Mouse (Mus musculus) adrenal gland, adult 18-20 months (tissue): ENCODE results near the gene Dao. TPM values are rescaled to one million over a fixed set of nuclear protein-coding genes. Genes with fewer than 3 reads are reported as not detected.

Experiments
- DNase-seq, 2 experiments: peaks; one replicate each; pipeline ENCODE4 v3.0.0; 2021 to 2022; ENCODE audit warnings: low spot score in 2 of 2
- total RNA-seq, 2 experiments: library from RNA; stranded (reverse); gene quantifications; 1 replicate in 1 of 2; 2 replicates in 1 of 2; pipeline ENCODE4 v1.2.3; 2021

Gene Dao
- total RNA-seq, 2 experiments from 2014 or later = 0.20 TPM; not detected in 1

- no peak for DNase-seq
Observed at GRCm38 (mm10) chr5:114067543-114067942, 64.0 kb downstream of the Dao start.

DNA sequence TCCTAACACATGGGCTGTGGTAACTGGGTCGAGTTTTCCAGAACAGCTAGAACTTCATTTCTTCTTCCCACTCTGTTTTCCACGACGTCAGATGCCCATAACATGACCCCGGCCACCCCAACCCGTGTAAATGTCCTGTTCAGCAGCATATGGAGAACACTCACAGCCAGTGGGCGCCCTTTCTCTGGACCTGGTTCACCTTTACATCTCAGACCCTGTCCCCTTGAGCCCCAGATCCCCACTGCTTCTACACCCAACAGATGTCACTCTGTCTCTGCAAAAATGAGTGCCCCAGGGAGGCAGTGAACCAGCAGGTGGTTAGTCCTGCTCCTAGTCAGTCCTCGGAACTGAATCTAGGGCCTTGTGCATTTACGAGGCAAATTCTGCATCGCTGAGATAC lies 64.5 kb downstream of the Dao start:
- DNase-seq = no peak

DNA sequence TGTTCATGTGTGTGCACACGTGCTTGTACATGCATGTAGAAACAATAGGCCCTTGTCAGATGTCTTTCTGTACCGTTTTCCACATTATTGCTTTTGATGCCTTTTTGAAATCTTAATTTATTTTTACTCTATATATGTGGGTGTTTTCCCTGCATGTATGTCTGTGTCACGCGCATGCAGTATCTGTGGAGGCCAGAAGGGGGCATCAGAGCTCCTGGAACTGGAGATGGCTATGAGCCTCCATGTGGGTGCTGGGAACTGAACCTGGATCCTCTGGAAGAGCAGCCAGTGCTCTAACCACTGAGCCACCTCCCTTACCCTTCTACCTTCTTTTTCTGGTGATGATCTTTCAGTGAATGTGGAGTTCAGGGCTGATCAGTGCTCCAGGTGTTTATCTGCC lies 67.4 kb downstream of the Dao start:
- DNase-seq = no peak

DNA sequence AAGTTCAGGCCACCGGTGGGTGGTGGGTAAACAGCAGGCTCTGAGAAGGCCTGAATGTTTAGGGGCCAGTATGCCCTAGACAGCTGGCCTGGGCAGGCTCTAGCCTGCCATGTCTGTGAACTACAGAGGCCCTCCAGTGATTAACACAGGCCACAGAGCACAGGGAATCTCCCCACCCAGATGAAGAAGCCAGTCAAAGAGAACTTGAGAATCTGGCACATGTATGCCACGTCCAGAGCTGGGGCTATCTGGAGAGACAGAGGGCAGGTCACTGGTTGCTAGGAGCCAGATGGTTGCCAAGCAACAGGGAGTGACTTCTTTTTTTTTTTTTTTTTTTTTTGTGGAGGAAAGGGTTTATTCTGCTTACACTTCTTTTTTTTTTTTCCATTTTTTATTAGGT lies 68.8 kb downstream of the Dao start:
- no peak for DNase-seq

Other genes starting within 250 kb of the Dao start
- 10 to 100 TPM; 28.4 to 33.7 TPM for gene Sart3, start 231.2 kb upstream of the Dao start, total RNA-seq
- gene Iscu, start 231.0 kb upstream of the Dao start, total RNA-seq = 1,000 to 10,000 TPM in 1 of 2 experiments, 100 to 1,000 TPM in 1; 455 to 1,089 TPM
- gene Tmem119, start 203.2 kb upstream of the Dao start, total RNA-seq = 10 to 100 TPM in 1 of 2 experiments, 1 to 10 TPM in 1; 6.8 to 12.3 TPM
- gene Selplg, start 171.1 kb upstream of the Dao start, total RNA-seq = 10 to 100 TPM in 1 of 2 experiments, 1 to 10 TPM in 1; 4.5 to 10.0 TPM
- gene Coro1c, start 94.9 kb upstream of the Dao start, total RNA-seq = 10 to 100 TPM; 43.9 to 56.3 TPM
- 10 to 100 TPM; 15.0 to 15.5 TPM for gene Ssh1, start 9.8 kb upstream of the Dao start, total RNA-seq
- 10 to 100 TPM; 29.5 to 31.2 TPM for gene Usp30, start 61.8 kb downstream of the Dao start, total RNA-seq
- 1 to 10 TPM; 2.9 TPM for gene Svop, start 87.9 kb downstream of the Dao start, total RNA-seq
- 1 to 10 TPM; 6.3 to 8.1 TPM for gene Alkbh2, start 124.5 kb downstream of the Dao start, total RNA-seq
- 1 to 10 TPM; 2.8 to 4.1 TPM for gene Ung, start 126.7 kb downstream of the Dao start, total RNA-seq
- 100 to 1,000 TPM; 130 to 232 TPM for gene Acacb, start 142.8 kb downstream of the Dao start, total RNA-seq